Mouse (Mus musculus) gastrocnemius, adult 2 months (tissue): Measurements from ENCODE around the gene 4930455H04Rik. TPM values are rescaled to one million over a fixed set of nuclear protein-coding genes. Genes with fewer than 3 reads are reported as not detected.

Source experiments
- DNase-seq: peaks from one replicate; pipeline ENCODE4 v3.0.0; 2022
- H3K27ac ChIP-seq: fragments of 200-600 bp; 2 replicates; pipeline ENCODE4 v1.8.1; 2022; ENCODE audit warnings: mild to moderate bottlenecking
- H3K4me3 ChIP-seq: fragments of 200-600 bp; 2 replicates; pipeline ENCODE4 v1.8.1; 2022; ENCODE audit warnings: mild to moderate bottlenecking, moderate library complexity
- CTCF ChIP-seq: fragments of 200-600 bp; IDR thresholded peaks from 2 replicates; pipeline ENCODE4 v1.8.1; 2022; ENCODE audit warnings: antibody characterized with exemption, mild to moderate bottlenecking, moderate library complexity
- intact Hi-C: fragments of 180-260 bp; cut with DNase I; formaldehyde crosslinking; loops from one replicate; pipeline ENCODE4 v1.15.1; 2025
- total RNA-seq, 2 experiments: library from RNA; stranded (reverse); gene quantifications; 2 replicates each; pipeline ENCODE4 v1.2.3; 2021

The 4930455H04Rik gene
- total RNA-seq, 2 experiments from 2014 or later: 0.18 TPM; not detected in 1

- intact Hi-C loops: loop anchor here (5.0 to 10.0 kb wide), 3 partner anchors 53 to 93 kb away; no protein-coding TSS in a partner anchor
- TF ChIP-seq CTCF: no peak
- DNase-seq: no peak
- Histone ChIP-seq H3K27ac (peak overlapping the region; percentile 93), H3K4me3 (peak overlapping the region; percentile 79)
Observed at GRCm38 (mm10) chr3:116969003-116969402, 936 bp downstream of the 4930455H04Rik start.

GRCm38 (mm10) chr3:116969786-116970185, 1.7 kb downstream of the 4930455H04Rik start:
- Histone ChIP-seq H3K27ac (peak overlapping the region; percentile 93), H3K4me3 (no peak overlapping the region; the same call in 1 of the 2 replicates)
- DNase-seq: no peak
- TF ChIP-seq CTCF: no peak
- intact Hi-C loops: loop anchor here (5.0 to 10.0 kb wide), 3 partner anchors 53 to 93 kb away; no protein-coding TSS in a partner anchor

- no peak for TF ChIP-seq CTCF
- Histone ChIP-seq H3K4me3 (peak overlapping the region; percentile 13), H3K27ac (peak overlapping the region; percentile 70)
- no peak for DNase-seq
- intact Hi-C loops: no loop called here
Observed at GRCm38 (mm10) chr3:116981811-116982575, 13.9 kb downstream of the 4930455H04Rik start.

- intact Hi-C loops: no loop called here
- no peak overlapping the region for H3K4me3 ChIP-seq
- H3K27ac ChIP-seq: peak overlapping the region; percentile 53
- DNase-seq: no peak
- TF ChIP-seq CTCF: no peak
Observed at GRCm38 (mm10) chr3:116985042-116985455, 17.0 kb downstream of the 4930455H04Rik start.

- H3K4me3 ChIP-seq: no peak overlapping the region
- peak overlapping the region; percentile 53 for H3K27ac ChIP-seq
- TF ChIP-seq CTCF: no peak
- intact Hi-C loops: no loop called here
- DNase-seq: no peak
Observed at GRCm38 (mm10) chr3:116985741-116986140, 17.7 kb downstream of the 4930455H04Rik start.

GRCm38 (mm10) chr3:116986451-116986850, 18.4 kb downstream of the 4930455H04Rik start:
- Histone ChIP-seq H3K4me3 (no peak overlapping the region), H3K27ac (peak overlapping the region; percentile 53)
- intact Hi-C loops: no loop called here
- no peak for DNase-seq
- no peak for TF ChIP-seq CTCF

- TF ChIP-seq CTCF: no peak
- no peak for DNase-seq
- intact Hi-C loops: no loop called here
- Histone ChIP-seq H3K4me3 (no peak overlapping the region), H3K27ac (no peak overlapping the region)
Observed at GRCm38 (mm10) chr3:116988221-116988620, 20.2 kb downstream of the 4930455H04Rik start.

GRCm38 (mm10) chr3:116991180-116991579, 23.1 kb downstream of the 4930455H04Rik start:
- no peak for DNase-seq
- intact Hi-C loops: no loop called here
- no peak overlapping the region for H3K4me3 ChIP-seq
- H3K27ac ChIP-seq: no peak overlapping the region
- no peak for TF ChIP-seq CTCF

GRCm38 (mm10) chr3:116993011-116993410, 24.9 kb downstream of the 4930455H04Rik start:
- H3K27ac ChIP-seq: no peak overlapping the region
- DNase-seq: no peak
- intact Hi-C loops: no loop called here
- TF ChIP-seq CTCF: no peak
- H3K4me3 ChIP-seq: no peak overlapping the region

- no peak for TF ChIP-seq CTCF
- no peak overlapping the region for H3K4me3 ChIP-seq
- no peak for DNase-seq
- no peak overlapping the region for H3K27ac ChIP-seq
- intact Hi-C loops: no loop called here
Observed at GRCm38 (mm10) chr3:117001686-117002485, 33.8 kb downstream of the 4930455H04Rik start.

- Histone ChIP-seq H3K4me3 (no peak overlapping the region), H3K27ac (no peak overlapping the region)
- no peak for TF ChIP-seq CTCF
- no peak for DNase-seq
- intact Hi-C loops: no loop called here
Observed at GRCm38 (mm10) chr3:117003379-117003778, 35.3 kb downstream of the 4930455H04Rik start.

- DNase-seq: no peak
- Histone ChIP-seq H3K27ac (no peak overlapping the region), H3K4me3 (no peak overlapping the region)
- intact Hi-C loops: no loop called here
- no peak for TF ChIP-seq CTCF
Observed at GRCm38 (mm10) chr3:117006636-117007035, 38.6 kb downstream of the 4930455H04Rik start.

- TF ChIP-seq CTCF: no peak
- Histone ChIP-seq H3K27ac (no peak overlapping the region), H3K4me3 (no peak overlapping the region)
- intact Hi-C loops: no loop called here
- DNase-seq: no peak
Observed at GRCm38 (mm10) chr3:117007340-117007739, 39.3 kb downstream of the 4930455H04Rik start.
